Mouse (Mus musculus) intestine, postnatal 0 days (tissue): ENCODE measurements around the gene Crhr1. TPM values are rescaled to one million over a fixed set of nuclear protein-coding genes. Genes with fewer than 3 reads are reported as not detected.
A peak's percentile ranks its signal among the peaks of the same experiment; 100 is the strongest.

Experiments used
- ATAC-seq: fragments of 200-750 bp; cut with Nextera tagmentation; 2 replicates; pipeline ENCODE4 v1.8.0; 2017; ENCODE audit warnings: mild to moderate bottlenecking, moderate TSS enrichment, moderate library complexity
- H3K27ac ChIP-seq: fragments of 300-500 bp; sonication (generic); 2 replicates; pipeline ENCODE4 v1.5.1; 2014; ENCODE audit warnings: mild to moderate bottlenecking, low read depth, low read length, moderate library complexity
- H3K27me3 ChIP-seq: fragments of 300-500 bp; sonication (generic); replicated peaks from 2 replicates; pipeline ENCODE4 v1.6.1; 2014; ENCODE audit warnings: low read length, mixed read lengths; ENCODE audit not compliant: control insufficient read depth, insufficient read depth
- H3K36me3 ChIP-seq: fragments of 300-500 bp; sonication (generic); 2 replicates; pipeline ENCODE4 v1.6.1; 2014; ENCODE audit warnings: mild to moderate bottlenecking, moderate library complexity; ENCODE audit not compliant: control insufficient read depth, insufficient read depth
- H3K4me1 ChIP-seq: fragments of 300-500 bp; sonication (generic); replicated peaks from 2 replicates; pipeline ENCODE4 v1.6.1; 2014; ENCODE audit warnings: antibody characterized with exemption, low read length, mixed read lengths; ENCODE audit not compliant: control insufficient read depth, insufficient read depth
- H3K4me2 ChIP-seq: fragments of 300-500 bp; sonication (generic); replicated peaks from 2 replicates; pipeline ENCODE4 v1.6.1; 2014; ENCODE audit warnings: low read depth, mild to moderate bottlenecking, moderate library complexity
- H3K4me3 ChIP-seq: fragments of 300-500 bp; sonication (generic); 2 replicates; pipeline ENCODE4 v1.5.1; 2014; ENCODE audit warnings: low read depth, low read length
- H3K9ac ChIP-seq: fragments of 300-500 bp; sonication (generic); 2 replicates; pipeline ENCODE4 v1.6.1; 2014; ENCODE audit warnings: mild to moderate bottlenecking, low read depth, low read length
- H3K9me3 ChIP-seq: fragments of 300-500 bp; sonication (generic); 2 replicates; pipeline ENCODE4 v1.6.1; 2016; ENCODE audit warnings: mixed run types; ENCODE audit not compliant: control insufficient read depth
- CTCF ChIP-seq: sonication (generic); IDR thresholded peaks from 2 replicates; pipeline ENCODE4 v1.5.1; 2016; ENCODE audit warnings: low read depth, mild to moderate bottlenecking, control low read depth, antibody characterized with exemption, moderate library complexity
- WGBS: fragments of 180-500 bp; shearing (Covaris S2); extraction: QIAGEN DNeasy Blood & Tissue Kit; methylation state at CpG from one replicate; pipeline ENCODE4 v1.1.7; 2014; 5-methylcytosine and 5-hydroxymethylcytosine counted together
- polyA plus RNA-seq: library from polyadenylated mRNA; unstranded; fragments of >200 nt; fragmentation: Nextera tagmentation; extraction: Ambion mirVana; gene quantifications from 2 replicates; pipeline ENCODE4 v1.2.1, GENCODE M21; 2015

The Crhr1 gene
- polyA plus RNA-seq, 1 experiment from 2014 or later: not detected

DNA sequence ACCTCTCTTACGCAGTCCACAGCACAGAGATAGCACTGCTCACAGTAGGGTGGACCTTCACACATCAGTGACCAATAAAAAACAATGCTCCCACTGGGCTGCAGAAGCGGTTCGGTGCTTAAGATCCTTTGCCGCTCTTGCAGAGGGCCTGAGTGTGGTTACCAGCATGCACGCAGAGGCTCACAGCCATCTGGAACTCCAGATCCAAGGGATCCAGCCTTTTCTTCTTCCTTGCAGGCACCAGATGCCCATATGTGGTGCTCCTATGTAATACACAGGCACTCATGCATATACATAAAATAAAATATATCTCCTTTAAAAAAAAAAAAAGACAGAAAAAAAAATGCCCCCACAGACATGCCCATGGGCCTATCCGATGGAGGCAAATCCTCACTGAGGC lies 19.0 kb upstream of the Crhr1 start:
- no peak overlapping the region for H3K4me2 ChIP-seq
- TF ChIP-seq CTCF: no peak
- no peaks in the 10 kb centered on the region for H3K27me3 ChIP-seq
- H3K36me3 ChIP-seq: no peaks in the 10 kb centered on the region
- no peak overlapping the region for H3K4me3 ChIP-seq
- no peaks in the 10 kb centered on the region for H3K4me1 ChIP-seq
- WGBS: 88% methylated on average over 6 of the region's 6 CpGs
- no peak for ATAC-seq
- H3K27ac ChIP-seq: no peak overlapping the region
- H3K9ac ChIP-seq: no peak overlapping the region
- no peaks in the 10 kb centered on the region for H3K9me3 ChIP-seq

DNA sequence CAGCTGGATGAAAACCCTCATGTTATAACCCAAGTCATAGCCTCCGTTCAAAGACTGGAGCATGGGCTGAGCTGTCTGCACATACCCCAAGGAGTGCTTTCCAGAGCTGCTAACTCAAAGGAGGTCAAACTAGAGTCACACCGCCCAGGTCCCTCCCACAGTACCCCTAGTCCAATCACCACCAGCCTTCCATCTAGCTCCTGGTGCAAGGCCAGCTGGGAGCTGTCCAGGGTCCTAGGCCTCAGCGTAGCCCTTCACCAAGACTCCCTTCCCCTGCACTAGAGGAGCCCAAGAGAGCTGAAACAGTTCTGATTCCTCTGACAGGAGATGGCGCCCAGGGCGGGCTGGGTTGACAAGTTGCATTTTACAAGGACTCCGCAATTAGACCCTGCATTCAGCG lies 18.0 kb upstream of the Crhr1 start:
- H3K36me3 ChIP-seq: no peaks in the 10 kb centered on the region
- no peak overlapping the region for H3K4me2 ChIP-seq
- no peaks in the 10 kb centered on the region for H3K4me1 ChIP-seq
- H3K27me3 ChIP-seq: no peaks in the 10 kb centered on the region
- 0 out of 2 replicates have a peak, but pooled peaks have one; percentile 25 for TF ChIP-seq CTCF
- no peaks in the 10 kb centered on the region for H3K9me3 ChIP-seq
- peak; percentile 67 for ATAC-seq
- 4% methylated on average over 7 of the region's 7 CpGs for WGBS
- no peak overlapping the region for H3K9ac ChIP-seq
- H3K27ac ChIP-seq: no peak overlapping the region
- H3K4me3 ChIP-seq: no peak overlapping the region

DNA sequence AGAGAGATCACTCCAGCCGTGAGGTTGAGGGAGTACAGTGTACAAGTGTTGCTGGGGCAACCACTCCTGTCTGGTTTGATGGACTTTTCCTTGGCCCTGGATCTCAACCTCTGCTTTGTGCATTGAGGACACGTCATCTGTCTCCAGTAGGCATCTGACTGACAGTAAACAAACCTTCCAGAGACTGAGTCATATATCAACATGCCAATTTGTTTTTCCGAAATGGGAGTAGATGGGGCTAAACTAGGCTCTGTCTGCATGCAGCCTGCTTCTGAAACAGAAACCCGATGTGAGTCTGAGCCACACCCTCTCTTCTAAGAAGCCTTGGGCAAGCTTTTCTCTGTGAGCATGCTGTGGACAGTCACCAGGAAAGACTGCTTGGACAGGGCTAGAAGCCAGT lies 14.3 kb upstream of the Crhr1 start:
- H3K9me3 ChIP-seq: no peaks in the 10 kb centered on the region
- no peaks in the 10 kb centered on the region for H3K36me3 ChIP-seq
- no peak overlapping the region for H3K4me2 ChIP-seq
- no peaks in the 10 kb centered on the region for H3K4me1 ChIP-seq
- TF ChIP-seq CTCF: no peak
- H3K27me3 ChIP-seq: no peaks in the 10 kb centered on the region
- no peak overlapping the region for H3K9ac ChIP-seq
- H3K27ac ChIP-seq: no peak overlapping the region
- no peak for ATAC-seq
- H3K4me3 ChIP-seq: no peak overlapping the region
- WGBS: 54% methylated on average over 4 of the region's 4 CpGs

DNA sequence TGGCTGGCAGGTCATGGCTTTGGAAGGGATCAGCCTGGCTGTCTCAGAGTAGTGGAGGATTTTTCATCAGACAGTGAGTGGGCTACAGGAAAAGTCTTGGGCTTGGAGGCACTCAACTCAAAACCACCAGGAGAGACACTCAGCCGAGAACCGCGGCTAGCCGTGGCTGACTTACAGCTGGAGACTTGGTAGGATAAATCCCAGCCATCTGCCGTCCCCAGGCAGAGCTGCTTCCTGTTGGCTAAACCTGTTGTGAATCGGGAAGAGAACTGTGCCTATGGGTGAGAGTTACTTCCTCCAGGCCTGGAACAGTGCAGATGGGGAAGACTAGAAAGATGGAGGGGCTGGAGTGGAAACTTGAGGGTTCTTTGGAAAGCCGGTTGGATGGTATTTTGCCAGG lies 9.7 kb upstream of the Crhr1 start:
- Histone ChIP-seq H3K4me2 (no peak overlapping the region), H3K9me3 (no peaks in the 10 kb centered on the region), H3K4me3 (no peak overlapping the region), H3K4me1 (no peaks in the 10 kb centered on the region), H3K9ac (no peak overlapping the region), H3K27ac (no peak overlapping the region), H3K36me3 (no peaks in the 10 kb centered on the region), H3K27me3 (0 out of 2 replicates have a peak, but pooled peaks cover 3% of the 10 kb centered on the region)
- ATAC-seq: no peak
- TF ChIP-seq CTCF: no peak
- WGBS: 66% methylated on average over 7 of the region's 7 CpGs

DNA sequence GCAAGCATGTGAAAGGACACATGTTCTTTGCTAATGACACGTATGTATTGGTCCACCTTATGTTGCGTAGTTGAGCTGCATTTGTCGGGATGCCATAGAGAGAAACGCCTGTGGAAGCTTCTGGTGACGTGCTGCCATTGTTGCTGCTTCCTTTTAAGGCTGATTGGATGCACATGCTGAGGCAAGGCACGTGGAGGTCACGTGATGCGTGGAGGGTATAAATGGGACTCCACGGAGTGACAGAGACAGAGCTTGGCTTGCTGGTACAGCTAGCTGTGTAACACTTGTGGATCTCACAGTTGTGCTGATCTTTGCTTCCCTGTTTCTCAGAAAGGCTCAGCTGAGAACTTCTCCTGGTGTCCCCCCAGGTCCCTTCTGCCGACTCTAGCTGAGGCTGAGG lies 9.2 kb upstream of the Crhr1 start:
- 83% methylated on average over 10 of the region's 10 CpGs for WGBS
- 0 out of 2 replicates have a peak, but pooled peaks cover 3% of the 10 kb centered on the region for H3K27me3 ChIP-seq
- no peaks in the 10 kb centered on the region for H3K36me3 ChIP-seq
- H3K4me3 ChIP-seq: no peak overlapping the region
- no peak overlapping the region for H3K27ac ChIP-seq
- H3K4me1 ChIP-seq: no peaks in the 10 kb centered on the region
- no peak for ATAC-seq
- no peak overlapping the region for H3K9ac ChIP-seq
- no peak for TF ChIP-seq CTCF
- no peak overlapping the region for H3K4me2 ChIP-seq
- H3K9me3 ChIP-seq: no peaks in the 10 kb centered on the region

DNA sequence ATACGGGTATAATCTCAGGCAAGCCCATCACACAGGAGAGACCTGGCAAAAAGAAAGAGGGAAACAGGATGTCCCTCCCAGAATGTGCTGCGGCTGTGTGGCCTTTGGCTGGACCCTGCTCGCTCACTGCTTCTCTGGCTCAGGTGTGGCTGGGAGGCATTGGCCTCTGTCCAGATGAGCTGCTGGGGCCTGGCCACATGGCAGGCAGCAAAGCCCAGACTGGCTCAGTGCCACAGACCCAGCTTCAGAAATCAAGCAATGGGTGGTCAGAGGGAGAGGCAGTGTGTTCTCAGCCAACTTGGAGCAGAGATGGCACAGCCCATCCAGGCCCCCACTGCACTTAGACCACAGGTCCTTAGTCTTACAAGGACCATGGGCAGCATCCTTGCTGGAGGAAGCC lies 8.1 kb upstream of the Crhr1 start:
- no peaks in the 10 kb centered on the region for H3K4me1 ChIP-seq
- H3K9me3 ChIP-seq: no peaks in the 10 kb centered on the region
- TF ChIP-seq CTCF: no peak
- H3K4me2 ChIP-seq: no peak overlapping the region
- no peak overlapping the region for H3K27ac ChIP-seq
- 0 out of 2 replicates have a peak, but pooled peaks cover 5% of the 10 kb centered on the region for H3K27me3 ChIP-seq
- H3K36me3 ChIP-seq: no peaks in the 10 kb centered on the region
- no peak overlapping the region for H3K9ac ChIP-seq
- 78% methylated on average over 3 of the region's 3 CpGs for WGBS
- ATAC-seq: no peak
- no peak overlapping the region for H3K4me3 ChIP-seq

DNA sequence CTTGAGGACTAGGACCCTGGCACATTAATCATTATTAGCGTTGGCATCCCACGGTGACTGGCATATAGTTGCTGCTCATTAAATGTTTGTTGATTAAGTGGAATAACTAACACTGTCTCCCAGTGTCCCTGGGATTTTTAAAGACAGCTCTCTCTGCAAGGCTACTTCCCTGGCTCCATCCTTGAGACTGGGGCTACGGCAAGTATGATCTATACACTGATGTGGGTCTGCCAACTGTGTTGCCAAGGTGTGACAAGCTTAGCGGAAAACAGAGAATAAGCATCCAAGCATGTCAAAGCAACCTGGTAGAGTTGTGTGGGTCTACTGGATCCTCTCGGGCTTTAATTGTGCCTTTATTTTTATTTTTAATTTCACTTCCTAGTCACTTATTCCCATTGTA lies 3.2 kb upstream of the Crhr1 start:
- Histone ChIP-seq H3K36me3 (no peaks in the 10 kb centered on the region), H3K27me3 (peaks cover 47% of the 10 kb centered on the region), H3K4me1 (no peaks in the 10 kb centered on the region), H3K4me2 (no peak overlapping the region), H3K9me3 (no peaks in the 10 kb centered on the region), H3K27ac (no peak overlapping the region), H3K4me3 (no peak overlapping the region), H3K9ac (no peak overlapping the region)
- 87% methylated on average over 5 of the region's 5 CpGs for WGBS
- TF ChIP-seq CTCF: no peak
- ATAC-seq: no peak
